Mouse (Mus musculus) thymus, postnatal 25 days (tissue): ENCODE data around the gene Ifrd1.
"Not testable (repeated sequence)": the region's sequence is repeated elsewhere in the genome, so short reads cannot be mapped to it uniquely, and the experiment has no call there.

Source experiments
- DNase-seq: peaks from one replicate; pipeline ENCODE4 v3.0.0; 2022

The Ifrd1 gene

DNA sequence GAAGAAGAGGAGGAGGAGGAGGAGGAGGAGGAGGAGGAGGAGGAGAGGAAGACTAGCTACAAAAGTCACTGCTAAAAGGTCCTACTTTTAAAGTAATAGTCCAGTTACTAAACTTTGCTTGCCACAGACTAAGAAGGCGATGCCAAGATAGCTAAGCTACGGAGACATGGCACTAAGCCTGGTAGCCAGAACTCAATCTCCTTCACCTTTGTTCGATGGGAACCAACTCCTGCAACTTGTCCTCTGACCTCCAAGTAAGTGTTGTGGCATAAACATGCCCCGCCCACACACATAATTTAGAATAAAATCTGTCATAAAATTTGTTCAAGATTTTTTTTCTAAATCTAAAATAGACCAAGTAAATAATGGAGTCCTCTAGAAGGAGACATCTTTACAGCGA lies 50.3 kb downstream of the Ifrd1 start:
- DNase-seq = peak; percentile 31

DNA sequence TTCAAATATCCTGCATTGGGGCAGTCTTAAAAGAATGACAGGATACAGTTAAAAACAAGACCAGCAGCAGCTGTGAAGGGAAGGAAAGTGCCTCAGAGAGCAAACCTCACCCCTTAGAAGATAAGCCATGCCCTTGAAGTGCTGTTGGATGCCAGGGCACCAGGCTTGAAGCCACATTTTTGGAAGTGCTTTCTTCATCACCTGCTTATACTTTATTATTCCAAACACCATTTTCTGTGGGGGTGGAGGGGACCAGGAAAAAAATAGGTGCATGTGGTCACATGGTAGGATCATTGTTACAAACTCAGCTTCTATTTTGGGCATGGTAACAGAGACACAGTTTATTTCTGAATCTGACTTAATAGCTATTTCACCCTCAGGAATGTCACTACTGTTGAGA lies 50.8 kb downstream of the Ifrd1 start:
- DNase-seq = no peak

DNA sequence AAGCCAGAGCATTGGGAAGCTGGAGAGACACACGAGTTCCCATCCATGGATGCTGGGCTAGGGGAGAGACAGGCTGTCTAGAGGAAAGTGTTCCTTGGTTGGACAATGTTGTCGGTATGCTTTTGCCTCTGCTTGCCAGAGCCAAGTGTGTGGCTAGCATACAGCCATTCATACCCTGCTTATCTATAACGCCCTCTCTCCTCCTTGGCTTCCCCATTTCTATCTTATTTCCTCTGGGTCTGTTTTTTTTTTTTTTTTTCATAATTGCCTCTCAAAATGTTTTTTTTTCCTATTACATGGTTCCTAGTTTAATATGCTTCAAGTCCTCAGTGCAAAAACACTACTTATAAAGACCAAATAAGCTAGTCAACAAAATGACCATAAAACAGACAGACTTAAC lies 62.8 kb downstream of the Ifrd1 start:
- DNase-seq = no peak

DNA sequence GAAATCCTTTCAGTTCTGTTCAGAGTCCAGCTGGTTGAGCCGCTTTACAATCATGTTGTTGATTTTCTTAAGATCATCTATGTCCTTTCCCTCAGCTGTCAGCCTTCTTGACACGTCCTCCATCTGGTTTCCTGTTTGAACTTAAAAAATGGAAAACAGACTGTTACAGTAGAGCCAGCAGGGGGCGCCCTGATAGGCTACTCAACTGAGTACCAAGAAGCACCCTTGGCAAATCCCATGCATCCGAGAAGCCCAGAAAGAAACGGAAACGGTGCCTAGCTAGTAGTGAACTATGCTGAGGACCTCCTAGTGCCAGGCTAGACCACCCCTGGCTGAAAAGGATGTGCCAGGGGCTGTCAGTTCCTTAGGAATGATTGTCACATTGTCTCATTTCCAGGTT lies 71.2 kb downstream of the Ifrd1 start:
- peak; percentile 52 for DNase-seq

DNA sequence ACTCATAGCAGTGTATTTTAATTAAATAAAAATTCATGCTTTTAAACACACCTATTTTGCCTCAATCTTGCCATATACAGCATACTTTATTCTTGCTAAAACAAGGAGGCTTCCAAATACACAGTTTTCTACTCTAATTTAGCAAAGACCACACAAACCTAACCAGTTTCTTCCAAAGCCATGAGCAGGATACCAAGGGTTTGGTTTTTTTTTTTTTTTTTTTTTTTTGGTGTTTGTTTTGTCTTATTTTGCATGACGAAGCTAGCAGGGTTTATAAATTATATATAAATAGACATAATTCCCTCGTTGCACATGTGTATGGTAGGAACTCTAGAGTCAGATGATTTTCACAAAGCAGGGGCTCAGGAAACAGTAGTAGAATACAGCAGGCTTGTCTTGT lies 72.1 kb downstream of the Ifrd1 start:
- DNase-seq = no peak

DNA sequence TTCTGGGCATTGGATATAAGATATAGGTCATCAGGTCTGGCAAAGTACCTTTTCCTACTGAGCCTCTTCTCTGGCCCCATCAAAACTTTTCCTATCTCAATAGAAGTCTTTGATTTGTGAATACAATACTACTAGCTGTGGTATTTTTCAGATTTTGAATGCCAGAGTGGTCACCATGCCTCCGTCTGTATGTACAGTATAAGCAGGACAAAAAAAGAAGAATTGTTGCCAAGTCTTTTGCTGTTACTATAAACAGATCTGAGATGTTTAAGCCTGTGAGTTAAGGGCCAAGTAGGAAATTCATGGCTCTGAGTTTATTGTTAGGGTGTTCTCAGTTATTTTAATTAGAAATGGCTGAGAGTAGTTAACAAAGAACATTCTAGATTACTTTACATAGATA lies 73.1 kb downstream of the Ifrd1 start:
- not testable (repeated sequence) for DNase-seq

DNA sequence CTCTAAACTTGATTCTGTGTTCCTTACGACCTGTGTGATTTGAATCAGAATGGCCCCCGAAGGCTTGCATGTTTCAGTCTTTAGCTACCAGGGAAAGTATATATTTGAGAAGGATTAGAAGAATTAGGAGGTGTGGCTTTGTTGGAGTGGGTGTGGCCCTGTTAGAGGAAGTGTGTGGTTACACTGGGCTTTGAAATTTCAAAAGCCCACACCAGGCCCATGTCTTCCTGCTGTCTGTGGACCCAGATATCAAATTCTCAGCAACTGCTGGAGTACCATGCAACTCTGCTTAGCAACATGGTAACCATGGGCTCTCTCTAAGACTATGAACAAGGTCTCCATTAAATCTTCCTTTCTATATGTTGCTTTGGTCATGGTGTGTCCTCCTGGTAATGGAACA lies 76.7 kb downstream of the Ifrd1 start:
- DNase-seq = no peak

DNA sequence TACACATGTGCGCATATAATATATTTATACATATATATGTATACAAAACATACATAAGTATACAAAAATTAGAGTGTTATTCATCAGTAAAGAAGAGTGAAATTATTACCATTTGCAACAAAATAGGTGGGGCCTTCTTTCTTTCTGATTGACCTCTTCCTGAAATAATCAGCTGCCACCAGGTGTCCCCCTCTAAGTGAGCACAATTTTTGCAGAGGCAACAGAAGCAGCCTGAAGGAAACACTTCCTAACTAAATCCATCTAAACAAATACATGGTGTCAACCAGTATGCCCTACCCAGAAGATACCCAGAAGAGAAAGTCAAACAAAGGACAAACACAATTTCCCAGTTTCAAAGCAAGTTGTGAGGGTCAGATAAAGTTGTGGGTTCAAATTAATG lies 78.6 kb downstream of the Ifrd1 start:
- DNase-seq = peak; percentile 33

DNA sequence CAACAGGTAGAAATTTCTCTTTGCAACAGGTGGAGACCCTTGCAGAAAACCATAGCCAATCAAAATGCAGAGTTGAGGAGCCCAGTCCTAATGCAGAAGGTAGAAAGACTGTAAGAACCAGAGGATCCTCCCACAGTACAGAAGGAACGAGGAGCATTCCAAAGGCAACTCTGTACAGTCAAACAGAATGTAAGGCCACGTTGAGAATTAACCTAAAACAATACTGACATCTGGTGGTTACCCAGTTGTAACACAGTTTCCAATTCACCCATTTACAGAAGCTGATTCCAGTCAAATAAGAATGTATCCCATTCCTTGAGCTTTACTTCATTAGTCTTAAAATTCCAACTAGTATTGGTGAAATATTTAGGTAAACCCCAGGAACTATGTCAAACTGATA lies 83.7 kb downstream of the Ifrd1 start:
- no peak for DNase-seq

DNA sequence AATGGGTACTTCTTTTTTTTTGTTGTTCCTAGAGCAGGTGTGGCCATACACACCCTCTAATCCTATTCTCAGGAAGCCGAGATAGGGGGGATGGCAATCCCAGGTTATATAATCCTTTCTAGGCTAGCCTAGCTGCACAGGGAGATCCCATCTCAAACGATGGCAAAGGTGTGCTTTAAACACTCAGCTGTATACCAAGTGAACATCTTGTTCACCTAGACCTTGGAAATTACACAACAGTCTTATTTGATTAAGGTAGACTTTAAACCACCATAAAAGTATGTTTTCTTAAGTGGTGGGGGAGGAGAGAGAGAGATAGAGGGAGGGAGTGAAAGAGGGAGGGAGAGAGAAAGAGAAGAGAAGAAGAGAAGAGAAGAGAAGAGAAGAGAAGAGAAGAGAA lies 87.5 kb downstream of the Ifrd1 start:
- no peak for DNase-seq

DNA sequence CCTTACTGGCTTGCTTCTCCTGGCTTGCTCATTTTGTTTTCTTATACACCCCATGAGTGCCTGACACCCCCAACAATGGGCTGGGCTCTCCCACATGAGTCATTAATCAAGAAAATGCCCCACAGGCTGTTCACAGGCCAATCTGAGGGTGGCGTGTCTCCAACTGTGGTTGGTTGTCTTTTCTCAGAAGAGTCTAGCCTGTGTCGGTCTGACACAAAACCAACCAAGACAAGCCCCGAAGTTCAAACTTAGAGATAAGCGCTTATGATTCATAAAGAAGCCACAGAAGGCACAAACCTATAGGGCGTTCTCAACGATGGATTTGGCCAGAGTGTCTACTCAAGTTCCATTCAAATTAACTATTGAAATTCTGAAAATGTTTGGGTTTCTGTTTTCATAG lies 94.1 kb downstream of the Ifrd1 start:
- DNase-seq = no peak

DNA sequence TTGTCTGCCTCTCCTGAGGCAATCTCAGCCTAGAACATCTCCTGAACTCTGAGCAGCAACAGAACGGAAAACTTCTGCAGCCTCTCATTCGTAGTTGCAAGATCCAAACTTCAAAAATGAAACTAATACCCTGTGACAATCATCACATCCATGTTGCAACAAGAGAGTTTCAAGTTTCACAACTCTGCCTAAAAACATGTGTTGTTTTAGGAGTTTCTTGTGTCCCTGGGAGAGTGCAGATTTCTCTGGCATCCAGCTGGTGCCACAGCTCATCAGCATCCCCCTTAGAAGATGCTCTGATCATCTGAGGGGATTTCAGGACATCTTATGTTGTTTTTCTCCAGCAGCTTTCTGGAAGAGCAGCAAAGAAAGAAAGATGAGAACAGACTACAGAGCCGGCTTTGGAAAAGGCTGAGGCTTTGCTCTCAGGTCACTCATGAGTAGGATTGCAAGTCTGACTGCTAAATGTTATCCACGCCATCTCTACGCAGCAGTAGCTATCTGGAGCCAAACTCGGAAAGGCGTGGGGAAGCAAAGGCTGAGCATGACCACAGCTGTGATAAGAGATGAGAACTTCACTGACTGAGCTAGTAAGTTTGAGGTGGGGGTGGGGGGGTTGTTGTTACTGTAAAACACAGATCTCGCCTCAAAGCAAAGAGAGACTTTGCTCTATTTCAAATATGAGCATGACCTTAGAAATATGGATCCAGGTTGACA lies 95.8 kb downstream of the Ifrd1 start:
- DNase-seq = no peak
